Mouse (Mus musculus) hindbrain, embryonic 11.5 days (tissue): ENCODE measurements around the gene Eif2b5. TPM values are rescaled to one million over a fixed set of nuclear protein-coding genes. Genes with fewer than 3 reads are reported as not detected.

Experiments used
- ATAC-seq: fragments of 200-750 bp; cut with Nextera tagmentation; 2 replicates; pipeline ENCODE4 v1.8.0; 2017; ENCODE audit warnings: mild to moderate bottlenecking, moderate TSS enrichment, moderate library complexity; ENCODE audit not compliant: low FRiP score
- DNase-seq: peaks from one replicate; pipeline ENCODE4 v3.0.0-alpha.2; 2015; ENCODE audit warnings: low spot score
- H3K27ac ChIP-seq: fragments of 300-500 bp; sonication (generic); 2 replicates; pipeline ENCODE4 v1.5.1; 2014; ENCODE audit warnings: mild to moderate bottlenecking, low read depth, low read length
- H3K27me3 ChIP-seq: fragments of 300-500 bp; sonication (generic); 2 replicates; pipeline ENCODE4 v1.6.1; 2014; ENCODE audit warnings: mild to moderate bottlenecking, low read length, moderate library complexity, mixed read lengths; ENCODE audit not compliant: control insufficient read depth, insufficient read depth
- H3K36me3 ChIP-seq: fragments of 300-500 bp; sonication (generic); 2 replicates; pipeline ENCODE4 v1.6.1; 2014; ENCODE audit warnings: mild to moderate bottlenecking, low read length, moderate library complexity, mixed read lengths; ENCODE audit not compliant: control insufficient read depth, insufficient read depth
- H3K4me1 ChIP-seq: fragments of 300-500 bp; sonication (generic); replicated peaks from 2 replicates; pipeline ENCODE4 v1.6.1; 2014; ENCODE audit warnings: low read length, mixed read lengths; ENCODE audit not compliant: control insufficient read depth, insufficient read depth
- H3K4me2 ChIP-seq: fragments of 300-500 bp; sonication (generic); replicated peaks from 2 replicates; pipeline ENCODE4 v1.6.1; 2014; ENCODE audit warnings: mild to moderate bottlenecking, low read depth, low read length
- H3K4me3 ChIP-seq: fragments of 300-500 bp; sonication (generic); 2 replicates; pipeline ENCODE4 v1.5.1; 2014; ENCODE audit warnings: low read depth, low read length
- H3K9ac ChIP-seq: fragments of 300-500 bp; sonication (generic); 2 replicates; pipeline ENCODE4 v1.6.1; 2014; ENCODE audit warnings: low read depth, low read length
- H3K9me3 ChIP-seq: fragments of 300-500 bp; sonication (generic); 2 replicates; pipeline ENCODE4 v1.6.1; 2016; ENCODE audit warnings: low read length; ENCODE audit not compliant: control insufficient read depth
- WGBS: fragments of 180-500 bp; shearing (Covaris S2); extraction: QIAGEN DNeasy Blood & Tissue Kit; methylation state at CpG from one replicate; pipeline ENCODE4 v1.1.7; 2014; 5-methylcytosine and 5-hydroxymethylcytosine counted together
- polyA plus RNA-seq: library from polyadenylated mRNA; unstranded; fragments of >200 nt; fragmentation: Nextera tagmentation; extraction: Ambion mirVana; gene quantifications from 2 replicates; pipeline ENCODE4 v1.2.1, GENCODE M21; 2014

The Eif2b5 gene
- polyA plus RNA-seq, 1 experiment from 2014 or later: 139 TPM

GRCm38 (mm10) chr16:20537071-20537471, 38.5 kb downstream of the Eif2b5 start:
- Histone ChIP-seq H3K9ac (peak overlapping the region; percentile 40; the same call in 1 of the 2 replicates), H3K36me3 (peaks cover 11% of the 10 kb centered on the region; the same call in 1 of the 2 replicates), H3K27ac (no peak overlapping the region), H3K4me1 (peaks cover 11% of the 10 kb centered on the region; the same call in 1 of the 2 replicates), H3K27me3 (no peaks in the 10 kb centered on the region), H3K4me2 (peak overlapping the region; percentile 76), H3K9me3 (no peaks in the 10 kb centered on the region), H3K4me3 (peak overlapping the region; percentile 22)
- no peak for ATAC-seq
- 29% methylated on average over 5 of the region's 5 CpGs for WGBS
- DNase-seq: no peak

GRCm38 (mm10) chr16:20537601-20538320, 39.1 kb downstream of the Eif2b5 start:
- Histone ChIP-seq H3K9ac (peak overlapping the region; percentile 40; the same call in 1 of the 2 replicates), H3K4me3 (peak overlapping the region; percentile 22; the same call in 1 of the 2 replicates), H3K9me3 (no peaks in the 10 kb centered on the region), H3K4me2 (peak overlapping the region; percentile 76), H3K36me3 (peaks cover 11% of the 10 kb centered on the region; the same call in 1 of the 2 replicates), H3K27me3 (no peaks in the 10 kb centered on the region), H3K4me1 (peaks cover 11% of the 10 kb centered on the region; the same call in 1 of the 2 replicates), H3K27ac (no peak overlapping the region)
- DNase-seq (no peak), ATAC-seq (no peak)
- 50% methylated on average over 6 of the region's 6 CpGs for WGBS

- ATAC-seq: no peak
- Histone ChIP-seq H3K9ac (no peak overlapping the region), H3K36me3 (peaks cover 18% of the 10 kb centered on the region; the same call in 1 of the 2 replicates), H3K9me3 (no peaks in the 10 kb centered on the region), H3K4me3 (no peak overlapping the region), H3K4me2 (no peak overlapping the region), H3K27ac (no peak overlapping the region), H3K4me1 (peaks cover 11% of the 10 kb centered on the region; the same call in 1 of the 2 replicates), H3K27me3 (no peaks in the 10 kb centered on the region)
- no peak for DNase-seq
- WGBS: 75% methylated on average over 3 of the region's 3 CpGs
Measured at GRCm38 (mm10) chr16:20539649-20540048, 41.0 kb downstream of the Eif2b5 start.

GRCm38 (mm10) chr16:20540438-20540837, 41.8 kb downstream of the Eif2b5 start:
- ATAC-seq: no peak
- Histone ChIP-seq H3K4me3 (no peak overlapping the region), H3K9me3 (no peaks in the 10 kb centered on the region), H3K4me1 (peaks cover 11% of the 10 kb centered on the region; the same call in 1 of the 2 replicates), H3K27me3 (no peaks in the 10 kb centered on the region), H3K36me3 (peaks cover 18% of the 10 kb centered on the region; the same call in 1 of the 2 replicates), H3K4me2 (no peak overlapping the region), H3K9ac (no peak overlapping the region), H3K27ac (no peak overlapping the region)
- WGBS: 94% methylated on average over 4 of the region's 4 CpGs
- no peak for DNase-seq

- ATAC-seq (no peak), DNase-seq (no peak)
- no peaks in the 10 kb centered on the region for H3K27me3 ChIP-seq
- H3K9ac ChIP-seq: no peak overlapping the region
- no peak overlapping the region for H3K27ac ChIP-seq
- H3K4me1 ChIP-seq: peaks cover 3% of the 10 kb centered on the region; the same call in 1 of the 2 replicates
- WGBS: 93% methylated on average over 10 of the region's 10 CpGs
- H3K9me3 ChIP-seq: no peaks in the 10 kb centered on the region
- no peak overlapping the region for H3K4me3 ChIP-seq
- no peak overlapping the region for H3K4me2 ChIP-seq
- H3K36me3 ChIP-seq: peaks cover 16% of the 10 kb centered on the region; the same call in 1 of the 2 replicates
Measured at GRCm38 (mm10) chr16:20545696-20546095, 47.1 kb downstream of the Eif2b5 start.

- Histone ChIP-seq H3K9ac (no peak overlapping the region), H3K9me3 (no peaks in the 10 kb centered on the region), H3K4me2 (peak overlapping the region; percentile 59; the same call in 1 of the 2 replicates), H3K4me3 (no peak overlapping the region; the same call in 1 of the 2 replicates), H3K36me3 (peaks cover 10% of the 10 kb centered on the region; the same call in 1 of the 2 replicates), H3K4me1 (peaks cover 3% of the 10 kb centered on the region; the same call in 1 of the 2 replicates), H3K27ac (no peak overlapping the region), H3K27me3 (no peaks in the 10 kb centered on the region)
- DNase-seq (no peak), ATAC-seq (no peak)
- 61% methylated on average over 5 of the region's 5 CpGs for WGBS
Measured at GRCm38 (mm10) chr16:20547423-20547822, 48.8 kb downstream of the Eif2b5 start.

- ATAC-seq: peak; percentile 99
- peak; percentile 99 for DNase-seq
- Histone ChIP-seq H3K4me1 (peaks cover 3% of the 10 kb centered on the region; the same call in 1 of the 2 replicates), H3K9me3 (no peaks in the 10 kb centered on the region), H3K36me3 (peaks cover 10% of the 10 kb centered on the region; the same call in 1 of the 2 replicates), H3K9ac (peak within 1 kb of the TSS; percentile 57), H3K4me3 (peak within 1 kb of the TSS; percentile 56), H3K27me3 (no peaks in the 10 kb centered on the region), H3K27ac (no peak within 1 kb of the TSS), H3K4me2 (peak within 1 kb of the TSS; percentile 59)
- under 1% methylated on average over 56 of the region's 56 CpGs for WGBS
Measured at GRCm38 (mm10) chr16:20548096-20548948, 49.7 kb downstream of the Eif2b5 start, which contains the start of gene Abcf3. TSS of gene Abcf3 (plus strand) at chr16:20548577.

GRCm38 (mm10) chr16:20549161-20549560, 50.5 kb downstream of the Eif2b5 start:
- peak overlapping the region; percentile 48 for H3K4me2 ChIP-seq
- ATAC-seq (no peak), DNase-seq (no peak)
- peak overlapping the region; percentile 57 for H3K9ac ChIP-seq
- H3K27me3 ChIP-seq: no peaks in the 10 kb centered on the region
- H3K4me3 ChIP-seq: peak overlapping the region; percentile 56
- 52% methylated on average over 9 of the region's 9 CpGs for WGBS
- peaks cover 6% of the 10 kb centered on the region; the same call in 1 of the 2 replicates for H3K36me3 ChIP-seq
- no peaks in the 10 kb centered on the region for H3K9me3 ChIP-seq
- no peak overlapping the region for H3K27ac ChIP-seq
- H3K4me1 ChIP-seq: peaks cover 3% of the 10 kb centered on the region; the same call in 1 of the 2 replicates
